Mouse (Mus musculus) macrophage (primary cell): Measurements from ENCODE around the gene Tff2. TPM values are rescaled to one million over a fixed set of nuclear protein-coding genes. Genes with fewer than 3 reads are reported as not detected.

Source experiments
- H3K27ac ChIP-seq: fragments of 350-480 bp; formaldehyde crosslinking; 2 replicates; pipeline ENCODE4 v1.9.0; 2021
- H3K36me3 ChIP-seq: fragments of 350-480 bp; formaldehyde crosslinking; 2 replicates; pipeline ENCODE4 v1.9.0; 2021; ENCODE audit errors: inconsistent target
- H3K4me3 ChIP-seq: fragments of 350-480 bp; formaldehyde crosslinking; 2 replicates; pipeline ENCODE4 v1.9.0; 2021; ENCODE audit errors: inconsistent target
- H3K79me2 ChIP-seq: fragments of 350-480 bp; formaldehyde crosslinking; 2 replicates; pipeline ENCODE4 v1.9.0; 2021; ENCODE audit errors: inconsistent target
- WGBS: methylation state at CpG from one replicate; pipeline ENCODE4 v1.1.7; 2026; ENCODE audit warnings: inconsistent platforms; ENCODE audit not compliant: missing documents; 5-methylcytosine and 5-hydroxymethylcytosine counted together
- polyA plus RNA-seq: library from polyadenylated mRNA; stranded (reverse); fragments of 250-400 nt; gene quantifications from 3 replicates; pipeline ENCODE4 v1.2.4, GENCODE M21; 2018; ENCODE audit warnings: inconsistent platforms

The Tff2 gene
- polyA plus RNA-seq, 1 experiment from 2014 or later = not detected

DNA sequence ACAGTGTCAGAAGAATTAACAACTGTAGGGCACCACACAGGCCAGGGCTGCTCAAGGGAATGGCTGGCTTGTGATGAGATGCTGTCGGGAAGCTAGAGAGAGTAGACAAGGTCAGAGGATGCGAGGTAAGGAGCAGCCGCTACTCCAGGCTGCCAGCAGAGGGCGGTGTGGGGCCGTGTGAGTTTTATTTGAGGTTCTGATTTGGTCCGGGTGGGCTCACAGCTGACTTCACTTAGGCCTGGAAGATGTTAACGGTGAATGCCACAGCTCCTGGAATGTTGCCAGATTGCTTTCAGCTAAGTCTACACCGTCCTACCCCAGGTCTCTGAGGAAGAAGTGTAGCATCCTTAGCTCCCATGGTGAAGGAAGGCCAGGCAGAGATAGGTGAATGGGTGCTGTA lies 22.1 kb downstream of the Tff2 start:
- Histone ChIP-seq H3K4me3 (no peak overlapping the region), H3K36me3 (peaks cover 14% of the 10 kb centered on the region; the same call in 1 of the 2 replicates), H3K27ac (no peak overlapping the region), H3K79me2 (no peaks in the 10 kb centered on the region)
- WGBS = 15% methylated on average over 8 of the region's 8 CpGs

DNA sequence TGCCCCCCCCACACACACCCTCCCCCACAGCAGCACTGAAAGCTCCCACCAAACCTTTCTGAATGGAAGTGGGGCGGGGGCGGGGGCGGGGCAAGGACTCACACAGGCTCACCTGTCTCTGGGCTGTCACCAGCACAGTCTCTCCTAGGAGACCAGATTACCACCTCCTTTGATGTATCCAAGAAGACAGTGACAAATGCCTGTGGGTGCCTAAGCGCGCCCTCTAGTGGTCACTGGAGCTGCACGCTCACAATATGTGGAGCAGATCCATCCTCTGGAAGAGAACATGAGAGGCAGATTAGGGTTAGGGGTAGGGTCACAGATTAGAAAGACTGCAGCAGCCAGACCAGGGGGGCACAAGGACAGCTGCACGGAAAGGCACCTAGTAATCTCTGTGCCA lies 24.7 kb downstream of the Tff2 start:
- WGBS = 14% methylated on average over 7 of the region's 7 CpGs
- Histone ChIP-seq H3K79me2 (no peaks in the 10 kb centered on the region), H3K27ac (no peak overlapping the region), H3K4me3 (no peak overlapping the region), H3K36me3 (peaks cover 40% of the 10 kb centered on the region)

DNA sequence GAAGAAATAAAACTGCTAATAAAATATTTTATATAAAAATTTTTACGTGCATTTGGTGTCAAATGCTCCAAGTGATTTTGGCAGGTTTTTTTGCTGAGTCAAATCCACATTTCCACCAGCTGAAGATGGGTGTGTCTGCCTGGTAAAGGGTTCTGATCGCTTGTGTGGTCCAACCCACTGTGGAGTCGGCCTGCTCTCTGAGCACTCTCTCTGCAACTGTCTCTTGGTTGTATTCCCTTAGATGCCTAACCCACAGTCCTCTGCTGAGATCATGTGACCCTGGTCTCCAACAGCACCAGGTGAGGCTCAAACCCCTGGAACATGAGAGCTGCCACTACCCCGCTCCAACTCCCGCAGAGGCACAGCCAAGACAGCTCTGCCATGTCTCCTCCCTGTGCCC lies 26.1 kb downstream of the Tff2 start:
- Histone ChIP-seq H3K79me2 (no peaks in the 10 kb centered on the region), H3K27ac (no peak overlapping the region), H3K4me3 (no peak overlapping the region), H3K36me3 (peaks cover 55% of the 10 kb centered on the region)
- 93% methylated on average over 5 of the region's 5 CpGs for WGBS

DNA sequence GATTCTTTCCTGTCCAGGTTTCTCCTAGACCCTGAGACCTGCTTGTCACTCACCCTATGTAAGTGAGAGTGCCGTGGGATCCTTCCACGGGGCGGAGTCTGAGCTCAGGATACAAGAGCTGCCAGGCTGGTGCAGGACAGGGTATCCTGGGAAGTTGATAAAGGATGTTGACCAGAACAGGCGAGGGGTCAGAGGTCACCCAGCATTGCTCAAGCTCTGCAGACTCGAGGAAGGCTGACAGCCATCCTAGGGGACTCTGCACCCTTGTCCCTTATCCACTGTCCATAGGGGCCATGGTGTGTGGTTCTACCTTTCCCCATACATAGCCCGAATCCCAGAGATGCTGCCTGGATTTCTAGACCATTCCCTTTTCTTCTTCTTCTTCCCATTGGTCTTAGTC lies 28.0 kb downstream of the Tff2 start:
- Histone ChIP-seq H3K27ac (no peak overlapping the region), H3K79me2 (no peaks in the 10 kb centered on the region), H3K36me3 (peaks cover 74% of the 10 kb centered on the region), H3K4me3 (no peak overlapping the region)
- WGBS = 87% methylated on average over 6 of the region's 6 CpGs

DNA sequence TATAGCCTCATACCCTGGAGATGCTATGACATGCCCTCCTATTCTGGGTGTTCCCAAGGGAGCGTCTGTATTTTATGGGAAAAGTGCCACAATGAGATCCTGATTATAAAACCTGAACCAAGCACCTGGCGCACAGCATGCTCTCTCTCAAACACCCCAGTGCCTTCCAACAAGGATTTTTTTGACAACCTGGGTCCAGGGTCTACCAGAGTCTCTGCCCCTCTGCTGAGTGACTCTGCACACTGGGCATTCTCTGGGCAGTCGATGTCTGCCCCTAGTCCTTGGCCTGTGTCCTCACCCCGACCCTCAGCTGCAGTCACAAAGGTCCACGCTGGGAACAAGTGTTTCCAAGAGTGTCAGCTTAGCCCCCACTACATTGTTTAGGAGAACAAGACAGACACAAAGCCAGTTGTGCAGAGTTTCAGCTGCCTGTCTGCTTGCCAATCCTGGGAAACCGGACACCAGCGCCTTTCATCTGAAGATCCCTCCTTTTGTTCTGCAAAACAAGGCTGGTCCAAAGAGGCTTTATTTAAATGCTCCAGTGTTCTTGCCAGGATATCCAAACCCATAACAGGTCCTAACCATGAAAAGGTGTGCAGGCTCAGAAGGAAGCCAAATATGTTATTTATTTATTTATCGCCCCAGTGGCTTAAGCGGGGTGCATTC lies 30.8 kb downstream of the Tff2 start:
- WGBS = 92% methylated on average over 9 of the region's 9 CpGs
- Histone ChIP-seq H3K79me2 (no peaks in the 10 kb centered on the region), H3K27ac (no peak overlapping the region), H3K36me3 (peaks cover 99% of the 10 kb centered on the region), H3K4me3 (no peak overlapping the region)

DNA sequence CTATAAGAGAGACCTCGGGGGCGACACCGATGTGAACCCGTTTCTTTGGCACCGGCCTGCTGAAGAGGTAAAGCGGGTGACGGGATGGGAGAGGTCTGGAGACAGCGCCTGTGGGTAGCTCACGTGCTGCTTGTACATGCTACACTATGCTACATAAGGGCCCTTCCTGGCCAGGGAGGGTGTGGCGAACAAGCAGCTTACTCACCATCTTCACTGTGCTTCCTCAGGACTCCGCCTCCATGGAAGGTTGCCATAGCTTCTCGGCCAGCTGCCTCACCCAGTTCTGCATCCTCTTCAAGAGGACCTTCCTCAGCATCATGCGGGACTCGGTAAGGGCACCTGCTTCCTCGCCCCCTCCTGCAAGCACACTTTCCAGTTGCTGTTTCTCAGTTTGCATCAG lies 35.7 kb downstream of the Tff2 start:
- Histone ChIP-seq H3K4me3 (no peak overlapping the region), H3K36me3 (peaks cover 100% of the 10 kb centered on the region), H3K79me2 (no peaks in the 10 kb centered on the region), H3K27ac (no peak overlapping the region)
- WGBS = 85% methylated on average over 15 of the region's 15 CpGs

DNA sequence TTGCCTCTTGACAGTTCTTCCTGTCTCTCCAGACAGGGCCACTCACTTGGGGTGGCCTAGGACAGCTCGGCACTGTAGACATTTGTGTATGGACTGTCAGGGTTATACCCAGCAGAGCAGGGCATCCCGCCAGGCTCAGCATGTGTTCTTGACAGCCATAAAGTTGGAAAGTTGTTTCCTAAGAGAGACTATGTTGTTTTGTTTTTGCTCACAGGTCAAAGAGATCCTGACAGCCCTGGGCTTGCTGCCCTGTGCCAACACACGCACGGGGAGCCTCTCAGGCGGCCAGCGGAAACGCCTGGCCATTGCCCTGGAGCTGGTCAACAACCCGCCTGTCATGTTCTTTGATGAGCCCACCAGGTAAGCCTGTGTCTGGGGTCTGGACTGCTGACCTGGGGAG lies 40.3 kb downstream of the Tff2 start:
- H3K4me3 ChIP-seq = no peak overlapping the region
- no peak overlapping the region for H3K27ac ChIP-seq
- peaks cover 100% of the 10 kb centered on the region for H3K36me3 ChIP-seq
- WGBS = 95% methylated on average over 8 of the region's 8 CpGs
- H3K79me2 ChIP-seq = no peaks in the 10 kb centered on the region

DNA sequence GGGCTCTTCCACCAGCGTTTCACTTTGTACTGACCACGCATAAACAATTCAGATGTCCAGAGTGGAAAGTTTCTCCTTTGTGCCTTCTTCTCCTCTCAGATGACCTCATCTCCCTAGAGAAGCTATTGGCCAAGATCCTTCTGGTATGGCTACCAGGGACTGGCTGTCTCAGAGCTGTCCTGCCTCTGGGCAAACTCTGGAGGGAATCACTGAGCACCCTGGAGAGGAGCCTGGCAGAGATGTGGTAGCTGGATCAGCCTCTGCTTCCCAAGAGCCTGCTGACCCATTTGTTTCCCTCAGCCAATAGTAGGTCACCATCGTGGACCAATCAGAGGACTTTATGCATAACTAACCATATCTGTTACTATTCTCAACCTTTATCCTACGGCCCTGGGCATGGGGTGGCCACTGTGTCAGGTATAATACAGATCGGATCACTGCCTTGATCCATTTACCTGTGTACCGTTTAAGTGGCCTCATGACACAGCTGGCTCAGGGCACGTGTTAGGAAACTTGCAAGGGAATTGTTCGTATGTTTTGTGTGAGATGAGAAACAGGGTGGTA lies 41.0 kb downstream of the Tff2 start:
- no peak overlapping the region for H3K27ac ChIP-seq
- no peaks in the 10 kb centered on the region for H3K79me2 ChIP-seq
- WGBS = 87% methylated on average over 7 of the region's 8 CpGs
- peaks cover 100% of the 10 kb centered on the region for H3K36me3 ChIP-seq
- no peak overlapping the region for H3K4me3 ChIP-seq

DNA sequence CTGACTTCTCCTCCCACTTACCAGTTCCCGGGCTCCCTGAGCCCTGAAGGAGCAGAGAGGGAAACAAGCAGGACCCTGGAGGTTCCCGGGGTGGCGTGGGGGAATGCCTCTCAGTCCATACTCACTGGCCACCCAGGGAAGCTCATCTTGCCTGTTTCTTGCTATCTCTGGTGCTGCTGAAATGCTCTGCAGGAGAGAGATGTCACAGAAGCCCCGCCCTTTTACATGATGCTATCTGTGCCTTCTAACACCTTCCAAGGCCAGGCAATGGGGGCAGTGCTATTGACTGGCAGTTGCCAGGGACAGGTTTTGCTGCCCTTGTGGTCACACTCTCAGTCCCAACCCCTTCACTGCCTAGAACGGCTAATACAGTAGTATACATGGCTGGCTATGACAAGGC lies 45.3 kb downstream of the Tff2 start:
- Histone ChIP-seq H3K36me3 (peaks cover 100% of the 10 kb centered on the region), H3K4me3 (no peak overlapping the region), H3K27ac (no peak overlapping the region), H3K79me2 (peaks cover under 1% of the 10 kb centered on the region; the same call in 1 of the 2 replicates)
- WGBS = 94% methylated on average over 5 of the region's 5 CpGs

DNA sequence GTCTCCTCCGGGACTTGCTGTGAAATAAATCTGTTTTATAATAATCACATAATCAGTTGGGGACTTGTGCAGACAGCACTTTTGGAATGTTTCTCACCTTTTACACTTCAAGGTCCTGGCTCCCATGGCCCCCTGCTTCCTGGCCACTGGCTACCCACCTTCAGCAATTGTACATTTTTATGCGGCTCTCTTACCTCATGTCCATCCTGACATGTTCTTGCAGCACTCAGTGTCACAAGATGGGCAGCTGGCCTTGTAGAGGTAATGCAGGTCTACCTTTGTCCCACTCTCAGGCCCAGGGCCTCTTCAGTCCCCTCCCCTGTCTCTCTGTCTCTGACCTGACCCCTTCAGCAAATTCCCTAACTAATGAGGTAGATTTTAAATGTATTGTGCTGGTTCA lies 47.2 kb downstream of the Tff2 start:
- H3K36me3 ChIP-seq = peaks cover 100% of the 10 kb centered on the region
- H3K27ac ChIP-seq = no peak overlapping the region
- 100% methylated on average over 2 of the region's 2 CpGs for WGBS
- H3K4me3 ChIP-seq = no peak overlapping the region
- H3K79me2 ChIP-seq = peaks cover 18% of the 10 kb centered on the region; the same call in 1 of the 2 replicates

DNA sequence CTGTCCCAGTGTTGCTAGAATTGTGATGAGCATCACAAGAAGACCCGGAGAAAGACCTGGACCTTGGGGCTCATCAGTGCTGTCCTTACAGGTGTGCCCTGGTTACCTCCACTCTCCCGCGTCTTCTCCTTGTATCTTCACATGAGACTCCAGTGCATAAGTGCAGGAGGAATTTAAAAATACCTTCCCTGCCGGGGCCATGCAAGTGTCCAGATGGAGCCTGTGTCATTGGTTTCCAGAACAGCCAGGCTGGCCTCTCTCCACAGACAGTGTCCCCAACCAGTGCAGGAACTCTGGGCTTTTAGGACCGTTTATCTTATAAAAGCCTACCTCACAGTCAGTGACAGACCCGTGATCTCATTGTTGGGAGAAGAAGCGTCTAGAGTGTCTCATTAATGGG lies 48.5 kb downstream of the Tff2 start:
- WGBS = 94% methylated on average over 7 of the region's 7 CpGs
- Histone ChIP-seq H3K27ac (no peak overlapping the region), H3K36me3 (peaks cover 99% of the 10 kb centered on the region), H3K4me3 (no peak overlapping the region), H3K79me2 (peaks cover 32% of the 10 kb centered on the region)

DNA sequence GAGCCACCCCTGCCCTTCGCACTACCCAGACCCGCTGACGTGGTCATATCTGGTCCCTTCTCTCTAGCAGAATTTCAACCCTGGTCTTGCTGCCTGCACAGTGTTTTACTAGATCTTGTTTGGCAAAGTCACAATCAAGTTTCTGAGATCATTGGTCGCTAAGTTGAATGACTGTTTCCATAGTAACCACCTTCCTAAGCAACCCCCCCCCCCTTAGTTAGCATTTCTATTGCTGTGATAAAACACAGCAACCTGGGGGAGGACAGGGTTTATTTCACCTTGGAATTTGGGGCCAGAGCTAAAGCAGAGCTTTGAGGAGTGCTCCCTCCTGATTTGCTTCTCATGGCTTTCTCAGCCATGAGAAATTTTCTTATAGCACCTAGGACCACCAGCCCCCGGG lies 49.3 kb downstream of the Tff2 start:
- Histone ChIP-seq H3K36me3 (peaks cover 96% of the 10 kb centered on the region), H3K4me3 (no peak overlapping the region), H3K27ac (no peak overlapping the region), H3K79me2 (peaks cover 39% of the 10 kb centered on the region)
- WGBS = 91% methylated on average over 5 of the region's 5 CpGs

Other genes starting within 250 kb of the Tff2 start
- not detected in 3 replicates for gene Glp1r, start 242.5 kb downstream of the Tff2 start, polyA plus RNA-seq
- not detected in 3 replicates for gene Umodl1, start 189.6 kb downstream of the Tff2 start, polyA plus RNA-seq
- gene Abcg1, start 86.6 kb downstream of the Tff2 start, polyA plus RNA-seq = 23.2 to 132 TPM (median 107 TPM) in 3 replicates
- not detected in 3 replicates for gene Tff3, start 14.6 kb downstream of the Tff2 start, polyA plus RNA-seq
- gene Tff1, start 21.0 kb upstream of the Tff2 start, polyA plus RNA-seq = not detected in 3 replicates
- gene Tmprss3, start 54.7 kb upstream of the Tff2 start, polyA plus RNA-seq = not detected in 3 replicates
- gene Ubash3a, start 63.6 kb upstream of the Tff2 start, polyA plus RNA-seq = 0.04 to 0.24 TPM in 2 of 3 replicates, not detected in the other
- gene Rsph1, start 133.1 kb upstream of the Tff2 start, polyA plus RNA-seq = 0.33 to 0.92 TPM (median 0.59 TPM) in 3 replicates
- gene Slc37a1, start 142.5 kb upstream of the Tff2 start, polyA plus RNA-seq = 6.0 to 11.0 TPM (median 7.9 TPM) in 3 replicates
- not detected in 3 replicates for gene Pde9a, start 241.9 kb upstream of the Tff2 start, polyA plus RNA-seq